Mouse (Mus musculus) kidney, adult 2 months (tissue): ENCODE results near the gene Pde4c.

Source experiments
- CTCF ChIP-seq: fragments of 200-500 bp; conservative IDR thresholded peaks from 2 replicates; pipeline ENCODE4 v1.5.1; 2011; ENCODE audit warnings: low read depth, mild to moderate bottlenecking, control low read depth, low read length, moderate library complexity, mixed read lengths; ENCODE audit not compliant: insufficient read depth, insufficient read length
- POLR2A ChIP-seq: fragments of 200-500 bp; IDR thresholded peaks from one replicate; pipeline ENCODE4 v1.6.1; 2011; ENCODE audit warnings: low read depth, low read length, control low read depth

- no peak for TF ChIP-seq CTCF
- no peak for TF ChIP-seq POLR2A
These were observed 33.6 kb upstream of the Pde4c start for GRCm38 (mm10) chr8:70689892-70690390.
